Mouse (Mus musculus): ENCODE measurements around the gene Gm9639.
"Not testable (repeated sequence)": the region's sequence is repeated elsewhere in the genome, so short reads cannot be mapped to it uniquely, and the experiment has no call there.

Gm9639 gene

GRCm38 (mm10) chr10:77753448-77753847 is 41.4 kb downstream of the Gm9639 start:
- no peak for DNase-seq (ENCODE audit: low read depth, low spot score)

- not testable (repeated sequence) for DNase-seq (ENCODE audit: low read depth, low spot score)
Measured at GRCm38 (mm10) chr10:77752312-77752711, 42.6 kb downstream of the Gm9639 start.

- not testable (repeated sequence) for DNase-seq (ENCODE audit: low read depth, low spot score)
Measured at GRCm38 (mm10) chr10:77751254-77751653, 43.6 kb downstream of the Gm9639 start, which contains the start of gene Gm9736. Gm9736 (minus strand) TSS chr10:77751354.

- not testable (repeated sequence) for DNase-seq (ENCODE audit: low read depth, low spot score)
Measured at GRCm38 (mm10) chr10:77750686-77751085, 44.2 kb downstream of the Gm9639 start.
